Mouse (Mus musculus): Measurements from ENCODE around the gene Gm20388. TPM values are rescaled to one million over a fixed set of nuclear protein-coding genes. Genes with fewer than 3 reads are reported as not detected.
"Not testable (repeated sequence)": the region's sequence is repeated elsewhere in the genome, so short reads cannot be mapped to it uniquely, and the experiment has no call there.

The Gm20388 gene
- total RNA-seq, 2 experiments from 2014 or later = 10.3 to 10.6 TPM

DNA sequence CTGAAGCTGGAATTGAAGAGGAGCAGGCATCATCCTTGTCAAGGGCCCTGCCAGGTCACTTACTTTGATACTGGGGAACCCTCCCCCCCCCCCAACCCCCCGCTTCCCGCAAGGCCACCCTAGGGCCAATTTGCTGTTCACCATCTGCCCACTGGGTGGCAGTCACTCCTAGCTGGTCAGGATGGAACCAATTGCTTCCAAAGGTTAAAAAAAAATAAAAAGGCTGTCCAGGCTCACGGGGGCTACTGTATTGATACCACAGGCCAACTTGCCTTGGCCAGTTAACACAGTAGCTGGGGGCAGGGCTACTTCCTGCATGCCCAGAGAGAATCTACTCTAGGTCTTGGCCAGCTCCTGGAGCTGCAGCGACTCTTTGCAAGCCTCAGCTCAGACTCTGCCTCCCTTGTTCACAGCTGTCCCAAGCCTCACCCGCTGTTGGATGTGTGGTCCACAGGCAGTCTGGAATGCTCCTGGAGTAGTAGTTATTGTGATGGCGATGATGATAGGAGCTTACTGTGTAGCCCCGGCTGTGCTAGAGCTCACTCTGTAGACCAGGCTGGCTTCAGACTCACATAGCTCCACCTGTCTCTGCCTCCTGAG, 2707.4 kb downstream of the Gm20388 start:
- DNase-seq (ENCODE audit: low spot score in 2 of 2) = peak; percentile 41 to 64
- intact Hi-C loops (cut with DNase I) = loop anchor here (1.0 kb wide), 1 partner anchor 212 kb away; no protein-coding TSS in a partner anchor

DNA sequence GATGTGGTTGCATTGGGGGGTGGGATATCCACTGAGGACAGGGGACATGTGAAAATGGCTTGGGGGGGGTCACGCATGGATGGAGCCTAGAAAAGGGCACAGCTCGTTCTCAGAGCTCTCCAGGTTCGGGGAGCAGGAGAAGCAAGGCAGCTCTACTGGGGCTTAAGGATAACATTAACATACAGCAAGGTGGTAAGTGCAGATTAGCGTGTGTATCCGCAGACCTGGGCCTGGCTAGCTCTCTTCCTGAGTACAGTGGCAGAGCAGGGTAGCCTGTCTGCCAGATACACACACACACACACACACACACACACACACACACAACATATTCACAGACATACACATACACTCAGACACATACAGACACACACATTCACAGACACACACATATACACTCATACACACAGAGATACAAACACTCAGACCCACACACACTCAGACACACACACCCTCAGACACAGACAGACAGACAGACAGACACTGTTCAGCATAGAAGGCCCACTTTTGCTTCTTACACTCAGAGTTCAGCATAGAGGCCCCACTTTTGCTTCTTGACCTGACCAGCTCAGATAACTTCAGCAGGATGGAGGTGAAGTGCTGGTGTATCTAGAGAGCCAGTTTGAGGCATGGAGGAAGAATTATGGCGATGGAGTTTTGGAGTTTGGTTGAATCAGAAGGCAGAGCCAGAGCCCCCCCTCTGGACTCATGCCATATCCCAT, 2708.2 kb downstream of the Gm20388 start:
- intact Hi-C loops (cut with DNase I) = loop anchor here (1.0 kb wide), 1 partner anchor 211 kb away; no protein-coding TSS in a partner anchor

GRCm38 (mm10) chr8:122620446-122620845, 2709.8 kb downstream of the Gm20388 start:
- intact Hi-C loops (cut with DNase I) = no loop called here
- no peak for DNase-seq (ENCODE audit: low spot score in 2 of 2)

More for the DNA sequence above, 2708.2 kb downstream of the Gm20388 start:
- DNase-seq (ENCODE audit: low spot score in 2 of 2) = no peak

- no peak for DNase-seq (ENCODE audit: low spot score in 2 of 2)
- intact Hi-C loops (cut with DNase I) = no loop called here
Measured at GRCm38 (mm10) chr8:122622727-122623126, 2712.1 kb downstream of the Gm20388 start, which contains the start of gene Pabpn1l. Gene Pabpn1l, minus strand, starts transcription at chr8:122622739.

- DNase-seq (ENCODE audit: low spot score in 2 of 2) = no peak
- intact Hi-C loops (cut with DNase I) = no loop called here
Measured at GRCm38 (mm10) chr8:122623844-122624642, 2713.4 kb downstream of the Gm20388 start.

GRCm38 (mm10) chr8:122624653-122625052, 2714.0 kb downstream of the Gm20388 start:
- no peak for DNase-seq (ENCODE audit: low spot score in 2 of 2)
- intact Hi-C loops (cut with DNase I) = no loop called here

GRCm38 (mm10) chr8:122625811-122626210, 2715.2 kb downstream of the Gm20388 start:
- no peak for DNase-seq (ENCODE audit: low spot score in 2 of 2)
- intact Hi-C loops (cut with DNase I) = no loop called here

GRCm38 (mm10) chr8:122626896-122627295, 2716.3 kb downstream of the Gm20388 start:
- intact Hi-C loops (cut with DNase I) = no loop called here
- no peak for DNase-seq (ENCODE audit: low spot score in 2 of 2)

GRCm38 (mm10) chr8:122629388-122629787, 2718.7 kb downstream of the Gm20388 start:
- DNase-seq (ENCODE audit: low spot score in 2 of 2) = no peak
- intact Hi-C loops (cut with DNase I) = no loop called here

GRCm38 (mm10) chr8:122630696-122631095, 2720.1 kb downstream of the Gm20388 start:
- no peak for DNase-seq (ENCODE audit: low spot score in 2 of 2)
- intact Hi-C loops (cut with DNase I) = no loop called here

DNA sequence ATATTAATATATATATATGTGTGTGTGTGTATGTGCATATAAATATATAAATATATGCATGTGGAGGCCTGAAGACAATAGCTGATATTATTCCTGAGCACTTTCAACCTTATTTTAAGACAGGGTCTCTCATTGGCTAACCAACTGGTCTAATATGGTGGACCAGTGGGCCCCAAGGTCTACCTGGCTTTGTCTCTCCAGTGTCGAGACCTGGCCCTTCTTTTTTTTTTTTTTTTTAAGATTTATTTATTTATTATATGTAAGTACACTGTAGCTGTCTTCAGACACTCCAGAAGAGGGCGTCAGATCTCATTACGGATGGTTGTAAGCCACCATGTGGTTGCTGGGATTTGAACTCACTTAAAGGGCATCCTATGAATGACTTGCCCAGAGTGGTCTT, 2721.5 kb downstream of the Gm20388 start:
- DNase-seq (ENCODE audit: low spot score in 2 of 2); intact Hi-C loops (cut with DNase I): not testable (repeated sequence)

DNA sequence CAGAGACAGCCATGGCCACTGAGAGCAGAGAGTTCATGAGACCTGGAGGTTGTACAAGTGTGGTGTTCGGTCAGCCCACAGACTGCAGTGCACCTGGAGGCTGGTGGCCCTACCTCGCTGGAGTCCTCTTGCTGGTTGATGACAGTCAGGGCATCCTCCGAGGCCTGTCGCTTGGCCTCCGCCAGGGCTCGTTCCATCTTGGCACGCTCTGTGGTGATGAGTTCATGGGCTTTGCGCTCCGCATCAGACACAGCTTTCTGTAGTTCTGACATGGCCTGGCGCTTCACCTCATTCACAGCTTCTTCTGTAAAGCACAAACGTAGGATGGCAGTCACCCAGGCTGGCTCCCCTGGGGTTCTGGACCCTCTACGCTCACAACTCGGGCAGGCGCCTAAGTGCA, 2722.6 kb downstream of the Gm20388 start:
- intact Hi-C loops (cut with DNase I) = no loop called here
- DNase-seq (ENCODE audit: low spot score in 2 of 2) = no peak

DNA sequence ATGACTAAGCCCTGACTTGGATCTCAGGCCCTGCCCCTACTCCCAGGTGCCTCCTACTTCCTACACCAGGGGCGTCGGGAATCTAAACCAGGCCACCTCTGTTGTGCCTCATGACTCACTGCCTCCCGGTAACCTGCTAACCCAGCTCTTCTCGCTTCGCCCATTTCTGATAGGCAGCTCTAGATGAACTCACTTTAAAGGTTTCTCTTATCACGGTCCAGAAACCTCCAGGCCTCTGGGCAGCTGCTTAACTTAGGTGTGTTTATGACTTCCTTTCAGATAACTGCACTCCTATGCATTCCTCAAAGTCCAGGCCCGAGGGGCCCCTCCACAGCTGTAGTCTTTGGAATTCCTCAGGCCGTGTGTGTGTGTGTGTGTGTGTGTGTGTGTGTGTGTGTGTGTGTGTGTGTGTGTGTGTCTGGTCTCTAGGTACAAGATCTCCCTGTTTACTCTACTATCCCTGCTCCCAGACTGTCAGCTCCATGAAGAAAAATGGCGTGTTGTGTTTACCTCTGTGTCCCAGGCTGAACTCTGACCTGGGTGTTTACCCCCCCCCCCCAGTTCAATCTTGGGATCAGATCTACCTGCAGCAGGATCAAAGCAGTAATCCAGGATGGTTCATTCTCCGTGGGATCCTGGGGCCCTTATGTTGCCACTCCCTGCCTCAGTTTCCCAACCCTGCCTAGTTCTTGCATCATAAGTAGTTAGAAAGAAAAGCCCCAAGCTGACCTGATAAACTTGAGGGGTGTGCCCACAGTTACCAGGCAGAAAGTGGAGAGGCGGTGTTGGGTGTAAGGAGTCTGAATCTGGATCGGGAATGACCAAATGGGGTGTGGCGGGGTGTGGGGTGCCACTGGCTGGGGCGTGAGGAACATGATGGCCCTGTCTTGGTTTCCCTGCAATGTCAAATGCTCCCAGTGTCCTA, 2725.5 kb downstream of the Gm20388 start:
- intact Hi-C loops (cut with DNase I) = no loop called here
- no peak for DNase-seq (ENCODE audit: low spot score in 2 of 2)

- DNase-seq (ENCODE audit: low spot score in 2 of 2) = peak; percentile 49 to 54
- intact Hi-C loops (cut with DNase I) = no loop called here
Measured at GRCm38 (mm10) chr8:122636803-122637175, 2726.1 kb downstream of the Gm20388 start.

GRCm38 (mm10) chr8:122637230-122637629, 2726.6 kb downstream of the Gm20388 start:
- no peak for DNase-seq (ENCODE audit: low spot score in 2 of 2)
- intact Hi-C loops (cut with DNase I) = no loop called here

DNA sequence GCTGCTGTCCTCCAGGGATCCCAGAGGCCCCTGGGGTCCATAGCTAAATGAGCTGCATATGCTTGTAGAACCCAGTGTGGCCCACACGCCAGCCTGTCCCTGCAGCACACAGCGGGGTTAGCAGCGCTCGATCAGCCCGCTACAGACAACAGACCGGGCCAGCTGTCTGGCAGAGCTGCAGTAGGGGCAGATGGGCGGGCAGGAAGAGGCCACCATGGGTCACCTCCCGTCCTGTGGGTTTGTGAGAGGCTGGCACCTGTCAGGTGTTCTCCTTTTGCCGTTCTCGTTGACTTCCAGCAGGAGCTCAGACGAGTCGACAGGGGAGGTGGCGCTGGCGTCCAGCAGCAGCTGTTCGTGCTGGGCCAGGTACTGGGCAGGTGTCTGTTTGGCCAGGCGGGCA, 2728.0 kb downstream of the Gm20388 start:
- intact Hi-C loops (cut with DNase I) = no loop called here
- no peak for DNase-seq (ENCODE audit: low spot score in 2 of 2)

GRCm38 (mm10) chr8:122639521-122640248, 2729.0 kb downstream of the Gm20388 start:
- peak; percentile 31 to 50 for DNase-seq (ENCODE audit: low spot score in 2 of 2)
- intact Hi-C loops (cut with DNase I) = loop anchor here (2.0 kb wide), 1 partner anchor 37 kb away; no protein-coding TSS in a partner anchor

DNA sequence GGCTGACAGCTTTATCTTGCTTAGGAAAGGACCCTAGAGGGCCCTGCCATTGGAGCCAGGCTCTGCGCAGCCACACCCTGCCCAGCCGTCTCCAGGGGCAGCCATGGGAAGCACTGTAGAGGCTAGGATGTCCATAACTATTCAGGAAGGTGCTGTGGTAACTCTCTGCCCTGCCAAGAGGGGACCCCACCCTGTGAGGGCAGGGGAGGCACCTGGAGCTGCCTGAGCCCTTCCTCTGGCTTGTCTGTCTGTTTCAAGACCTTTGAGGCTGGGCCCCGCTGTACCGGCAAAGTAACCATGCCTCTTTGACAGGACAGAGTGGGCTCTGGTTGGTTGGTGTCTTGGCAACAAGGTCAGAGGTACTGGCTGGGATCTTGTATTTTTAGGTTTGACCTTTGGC, 2730.2 kb downstream of the Gm20388 start:
- DNase-seq (ENCODE audit: low spot score in 2 of 2) = no peak
- intact Hi-C loops (cut with DNase I) = loop anchor here (2.0 kb wide), 1 partner anchor 36 kb away; no protein-coding TSS in a partner anchor
